Mouse (Mus musculus): ENCODE measurements around the gene Pde6d. TPM values are rescaled to one million over a fixed set of nuclear protein-coding genes. Genes with fewer than 3 reads are reported as not detected.

Pde6d gene
- polyA plus RNA-seq, 1 experiment from 2014 or later, result 88.4 TPM

DNA sequence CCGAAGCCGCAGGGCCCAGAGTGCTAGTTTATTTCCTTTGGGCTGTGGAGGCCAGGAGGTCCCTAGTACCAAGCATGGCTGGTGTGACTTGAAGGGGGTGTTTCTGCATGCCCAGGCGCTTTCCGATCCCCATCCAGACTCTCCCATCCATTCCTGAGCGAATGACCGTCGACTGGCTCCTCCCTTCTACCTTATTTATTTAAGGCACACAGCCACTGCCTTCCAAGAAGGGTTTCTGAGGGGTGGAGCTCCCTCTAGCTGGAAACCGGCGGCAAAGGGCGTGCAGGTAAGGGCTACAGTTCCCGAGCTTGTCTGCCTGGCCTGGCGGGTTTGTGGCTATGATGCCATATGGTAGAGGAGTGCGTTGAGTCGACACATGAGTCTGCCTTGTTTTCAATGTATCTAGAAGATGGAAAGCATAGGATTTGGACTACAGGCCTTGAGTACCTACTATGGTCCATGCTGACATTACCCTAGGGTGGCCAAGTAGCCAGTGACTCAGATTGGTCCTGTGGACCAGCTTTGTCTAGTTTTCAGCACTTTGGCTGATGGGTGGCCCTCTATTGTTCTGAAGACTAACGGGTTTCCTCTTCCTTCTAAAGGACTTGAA lies 53.8 kb downstream of the Pde6d start:
- H3K9me3 ChIP-seq (replicated peaks; ENCODE audit: control insufficient read depth, low read length), result no peaks in the 10 kb centered on the region
- peaks cover 6% of the 10 kb centered on the region for H3K4me1 ChIP-seq (ENCODE audit: control insufficient read depth, insufficient read depth, low read length)
- peak overlapping the region; percentile 100 for H3K4me3 ChIP-seq (ENCODE audit: low read depth, low read length)
- H3K9ac ChIP-seq (replicated peaks; ENCODE audit: low read length), result peak overlapping the region; percentile 100
- peaks cover 15% of the 10 kb centered on the region for H3K36me3 ChIP-seq (replicated peaks; ENCODE audit: control insufficient read depth, insufficient read depth, low read depth, low read length)
- ATAC-seq (replicated peaks; ENCODE audit: insufficient number of reproducible peaks, low FRiP score, low TSS enrichment, low read depth) (no peak), DNase-seq (ENCODE audit: low spot score) (peak; percentile 49)
- peak overlapping the region; percentile 98 for H3K27ac ChIP-seq (replicated peaks; ENCODE audit: low read depth, low read length)
- peak overlapping the region; percentile 85 for H3K4me2 ChIP-seq (ENCODE audit: low read depth, low read length)
- under 1% methylated on average over 15 of the region's 15 CpGs for WGBS
- no peaks in the 10 kb centered on the region for H3K27me3 ChIP-seq (ENCODE audit: control insufficient read depth, insufficient read depth, low read length)

DNA sequence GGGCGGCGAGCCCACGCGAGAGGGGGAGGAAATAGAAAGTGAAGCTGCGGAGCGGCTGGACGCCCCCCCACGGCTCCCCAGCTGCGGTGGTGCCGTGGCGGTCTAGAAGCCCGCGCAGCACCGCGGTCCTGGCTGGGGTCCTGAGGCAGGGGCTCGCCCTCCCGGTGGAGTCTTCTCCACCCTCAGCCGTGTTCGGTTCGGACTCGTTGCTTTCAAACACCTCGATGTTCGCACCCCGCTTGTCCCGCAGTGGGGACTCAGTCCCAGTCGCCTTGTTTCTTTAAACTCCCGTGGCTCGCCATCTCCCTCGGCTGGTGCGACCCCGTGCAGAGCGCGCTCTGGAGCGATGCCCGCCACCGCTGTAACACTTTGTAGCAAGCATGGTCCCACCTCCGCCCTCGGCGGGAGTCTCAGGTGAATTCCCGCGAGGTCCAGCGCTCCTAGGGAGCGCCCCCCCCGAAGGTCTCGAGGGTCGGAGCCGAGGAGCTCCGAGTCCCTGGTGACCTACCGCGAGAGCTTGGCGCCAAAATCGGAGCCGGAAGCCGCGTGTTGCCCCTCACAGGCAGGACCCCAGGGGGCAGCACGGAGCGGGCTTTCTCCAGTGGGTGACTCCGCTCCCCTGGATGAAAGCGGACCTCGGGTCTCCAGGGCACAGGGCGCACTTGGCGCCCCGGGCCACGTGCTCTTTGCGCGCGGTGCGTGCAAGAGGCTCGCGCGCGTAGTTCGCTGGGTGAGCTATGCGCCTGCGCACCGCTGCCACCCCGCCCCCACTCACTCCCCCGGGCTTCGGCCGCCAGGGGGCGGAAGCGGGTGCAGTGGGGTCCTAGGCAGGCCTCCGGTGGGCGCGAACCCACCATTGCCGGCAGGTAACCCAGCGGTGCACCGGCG lies 54.6 kb downstream of the Pde6d start:
- no peak for ATAC-seq (replicated peaks; ENCODE audit: insufficient number of reproducible peaks, low FRiP score, low TSS enrichment, low read depth)
- Histone ChIP-seq H3K4me3 (ENCODE audit: low read depth, low read length) (peak overlapping the region; percentile 100), H3K27ac (replicated peaks; ENCODE audit: low read depth, low read length) (peak overlapping the region; percentile 98), H3K9ac (replicated peaks; ENCODE audit: low read length) (peak overlapping the region; percentile 100), H3K27me3 (ENCODE audit: control insufficient read depth, insufficient read depth, low read length) (no peaks in the 10 kb centered on the region), H3K9me3 (replicated peaks; ENCODE audit: control insufficient read depth, low read length) (no peaks in the 10 kb centered on the region), H3K36me3 (replicated peaks; ENCODE audit: control insufficient read depth, insufficient read depth, low read depth, low read length) (peaks cover 11% of the 10 kb centered on the region), H3K4me2 (ENCODE audit: low read depth, low read length) (peak overlapping the region; percentile 85), H3K4me1 (ENCODE audit: control insufficient read depth, insufficient read depth, low read length) (peaks cover 6% of the 10 kb centered on the region)
- WGBS, result under 1% methylated on average over 85 of the region's 89 CpGs
- peak; percentile 89 for DNase-seq (ENCODE audit: low spot score)

DNA sequence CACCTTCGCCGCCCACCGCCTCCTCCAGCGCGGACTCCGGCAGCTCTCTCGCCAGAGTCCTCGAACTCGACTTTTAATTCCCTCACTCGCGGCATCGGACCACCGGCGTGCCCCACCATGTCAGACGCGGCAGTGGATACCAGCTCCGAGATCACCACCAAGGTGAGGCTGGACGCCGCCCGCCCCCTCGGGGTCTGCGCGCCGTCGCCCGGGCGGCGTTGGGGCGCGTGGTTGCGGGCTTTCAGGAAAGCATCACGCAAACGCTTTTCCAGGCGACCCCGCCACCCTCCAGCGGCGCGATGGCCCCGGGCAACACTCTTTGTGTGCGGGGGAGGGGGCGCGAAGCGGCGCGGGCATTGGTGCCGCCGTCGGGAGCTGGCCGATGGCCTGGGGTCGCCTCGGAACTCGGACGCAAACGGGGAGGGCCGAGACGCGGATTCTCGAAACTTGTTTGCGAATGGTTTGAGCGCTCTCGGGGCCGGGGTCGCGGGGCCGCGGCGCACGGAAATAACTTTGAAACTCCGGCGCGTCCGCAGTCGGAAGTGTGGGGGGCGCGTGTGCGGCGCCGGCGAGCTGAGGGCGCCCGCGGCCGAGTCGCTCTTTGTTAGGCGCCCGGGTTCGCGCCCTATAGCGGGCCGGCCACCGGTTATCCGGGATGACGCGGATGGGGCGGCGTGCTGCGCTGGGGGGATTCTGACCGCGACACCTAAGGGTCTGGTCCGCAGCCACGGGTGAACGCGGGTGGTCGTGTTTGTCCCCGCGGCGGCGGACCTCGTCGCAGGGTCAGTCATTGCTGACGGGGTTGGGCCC lies 55.4 kb downstream of the Pde6d start:
- Histone ChIP-seq H3K9ac (replicated peaks; ENCODE audit: low read length) (peak overlapping the region; percentile 100), H3K36me3 (replicated peaks; ENCODE audit: control insufficient read depth, insufficient read depth, low read depth, low read length) (peaks cover 11% of the 10 kb centered on the region), H3K27me3 (ENCODE audit: control insufficient read depth, insufficient read depth, low read length) (no peaks in the 10 kb centered on the region), H3K9me3 (replicated peaks; ENCODE audit: control insufficient read depth, low read length) (no peaks in the 10 kb centered on the region), H3K4me2 (ENCODE audit: low read depth, low read length) (peak overlapping the region; percentile 85), H3K4me1 (ENCODE audit: control insufficient read depth, insufficient read depth, low read length) (peaks cover 6% of the 10 kb centered on the region), H3K4me3 (ENCODE audit: low read depth, low read length) (peak overlapping the region; percentile 100), H3K27ac (replicated peaks; ENCODE audit: low read depth, low read length) (peak overlapping the region; percentile 98)
- DNase-seq (ENCODE audit: low spot score), result peak; percentile 44
- WGBS, result under 1% methylated on average over 105 of the region's 111 CpGs
- ATAC-seq (replicated peaks; ENCODE audit: insufficient number of reproducible peaks, low FRiP score, low TSS enrichment, low read depth), result peak; percentile 1; the same call in 1 of the 2 replicates

DNA sequence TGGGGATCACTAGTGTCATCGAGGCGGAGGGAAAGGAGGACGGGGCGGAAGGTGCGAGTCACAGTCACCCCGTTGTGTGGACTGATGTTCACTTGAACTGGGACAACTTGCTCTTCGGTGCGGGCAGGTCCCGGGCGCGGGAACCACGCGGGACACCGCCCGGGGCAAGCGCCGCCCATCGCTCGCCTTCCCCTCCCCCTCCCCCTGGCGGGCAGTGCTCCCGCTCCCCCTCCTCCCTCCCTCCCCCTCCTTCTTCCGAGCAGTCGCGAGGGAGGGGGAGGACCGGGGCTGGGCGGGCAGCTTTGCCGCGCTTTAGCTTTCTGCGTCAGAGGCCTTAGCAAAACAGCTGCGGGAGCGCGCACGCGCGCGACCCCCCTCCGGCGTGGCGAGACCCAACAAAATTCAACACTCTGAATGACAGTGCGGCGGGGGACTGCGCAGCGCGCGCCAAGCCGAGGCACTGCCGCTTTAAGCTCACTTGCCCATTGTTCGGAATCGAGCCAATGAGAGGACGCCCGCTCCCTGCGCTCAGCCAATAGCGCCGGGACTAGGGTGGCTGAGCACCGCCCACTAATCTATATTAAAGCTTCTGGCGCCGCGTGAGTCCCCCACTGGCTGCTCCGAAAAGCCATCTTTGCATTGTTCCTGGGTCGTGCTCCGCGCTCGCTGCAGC lies 56.2 kb downstream of the Pde6d start, which contains the start of gene Ptma:
TSS of gene Ptma (plus strand) at position 611 of the 673 bp plus-strand sequence.
- ATAC-seq (replicated peaks; ENCODE audit: insufficient number of reproducible peaks, low FRiP score, low TSS enrichment, low read depth), result peak; percentile 96
- H3K4me1 ChIP-seq (ENCODE audit: control insufficient read depth, insufficient read depth, low read length), result peaks cover 6% of the 10 kb centered on the region
- peak; percentile 100 for DNase-seq (ENCODE audit: low spot score)
- peak within 1 kb of the TSS; percentile 100 for H3K4me3 ChIP-seq (ENCODE audit: low read depth, low read length)
- H3K27me3 ChIP-seq (ENCODE audit: control insufficient read depth, insufficient read depth, low read length), result no peaks in the 10 kb centered on the region
- H3K9ac ChIP-seq (replicated peaks; ENCODE audit: low read length), result peak within 1 kb of the TSS; percentile 100
- H3K36me3 ChIP-seq (replicated peaks; ENCODE audit: control insufficient read depth, insufficient read depth, low read depth, low read length), result peaks cover 11% of the 10 kb centered on the region
- no peaks in the 10 kb centered on the region for H3K9me3 ChIP-seq (replicated peaks; ENCODE audit: control insufficient read depth, low read length)
- peak within 1 kb of the TSS; percentile 97 for H3K4me2 ChIP-seq (ENCODE audit: low read depth, low read length)
- 0% methylated on average over 51 of the region's 63 CpGs for WGBS
- H3K27ac ChIP-seq (replicated peaks; ENCODE audit: low read depth, low read length), result peak within 1 kb of the TSS; percentile 98

DNA sequence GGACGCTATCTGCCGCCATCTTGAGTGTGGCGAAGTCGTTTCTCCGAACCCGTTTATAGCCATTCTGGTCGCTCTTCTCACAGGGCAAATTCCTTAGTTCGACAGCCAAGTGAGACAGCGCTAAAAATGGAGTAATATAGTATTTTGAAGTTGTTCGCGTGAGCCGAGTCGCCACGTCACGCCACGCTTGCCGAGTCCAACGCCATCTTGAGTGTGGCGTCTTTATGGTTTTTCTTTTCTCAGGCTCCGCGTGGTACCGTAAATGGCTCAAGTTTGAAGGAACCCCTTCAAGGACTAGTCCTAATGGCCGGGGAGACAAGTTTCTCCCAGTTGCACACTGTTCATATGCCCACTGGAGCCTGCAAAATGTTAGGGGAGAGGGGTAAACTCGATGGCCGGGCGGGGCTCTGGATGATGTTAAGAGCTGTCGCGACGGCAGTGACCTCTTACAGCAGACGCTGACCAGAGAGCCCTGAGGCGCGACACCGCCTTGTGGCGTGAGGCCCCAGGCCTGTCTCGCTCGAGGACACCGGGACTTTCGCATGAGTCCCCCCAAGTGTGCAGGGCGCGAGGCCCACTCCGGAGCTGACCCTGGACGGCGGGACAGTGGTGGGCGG lies 56.8 kb downstream of the Pde6d start:
- Histone ChIP-seq H3K9ac (replicated peaks; ENCODE audit: low read length) (peak overlapping the region; percentile 97), H3K4me1 (ENCODE audit: control insufficient read depth, insufficient read depth, low read length) (peaks cover 3% of the 10 kb centered on the region), H3K4me3 (ENCODE audit: low read depth, low read length) (peak overlapping the region; percentile 100), H3K27me3 (ENCODE audit: control insufficient read depth, insufficient read depth, low read length) (no peaks in the 10 kb centered on the region), H3K27ac (replicated peaks; ENCODE audit: low read depth, low read length) (peak overlapping the region; percentile 98), H3K36me3 (replicated peaks; ENCODE audit: control insufficient read depth, insufficient read depth, low read depth, low read length) (peaks cover 8% of the 10 kb centered on the region), H3K9me3 (replicated peaks; ENCODE audit: control insufficient read depth, low read length) (no peaks in the 10 kb centered on the region), H3K4me2 (ENCODE audit: low read depth, low read length) (peak overlapping the region; percentile 97)
- peak; percentile 9; the same call in 1 of the 2 replicates for ATAC-seq (replicated peaks; ENCODE audit: insufficient number of reproducible peaks, low FRiP score, low TSS enrichment, low read depth)
- DNase-seq (ENCODE audit: low spot score), result no peak
- WGBS, result under 1% methylated on average over 44 of the region's 44 CpGs

DNA sequence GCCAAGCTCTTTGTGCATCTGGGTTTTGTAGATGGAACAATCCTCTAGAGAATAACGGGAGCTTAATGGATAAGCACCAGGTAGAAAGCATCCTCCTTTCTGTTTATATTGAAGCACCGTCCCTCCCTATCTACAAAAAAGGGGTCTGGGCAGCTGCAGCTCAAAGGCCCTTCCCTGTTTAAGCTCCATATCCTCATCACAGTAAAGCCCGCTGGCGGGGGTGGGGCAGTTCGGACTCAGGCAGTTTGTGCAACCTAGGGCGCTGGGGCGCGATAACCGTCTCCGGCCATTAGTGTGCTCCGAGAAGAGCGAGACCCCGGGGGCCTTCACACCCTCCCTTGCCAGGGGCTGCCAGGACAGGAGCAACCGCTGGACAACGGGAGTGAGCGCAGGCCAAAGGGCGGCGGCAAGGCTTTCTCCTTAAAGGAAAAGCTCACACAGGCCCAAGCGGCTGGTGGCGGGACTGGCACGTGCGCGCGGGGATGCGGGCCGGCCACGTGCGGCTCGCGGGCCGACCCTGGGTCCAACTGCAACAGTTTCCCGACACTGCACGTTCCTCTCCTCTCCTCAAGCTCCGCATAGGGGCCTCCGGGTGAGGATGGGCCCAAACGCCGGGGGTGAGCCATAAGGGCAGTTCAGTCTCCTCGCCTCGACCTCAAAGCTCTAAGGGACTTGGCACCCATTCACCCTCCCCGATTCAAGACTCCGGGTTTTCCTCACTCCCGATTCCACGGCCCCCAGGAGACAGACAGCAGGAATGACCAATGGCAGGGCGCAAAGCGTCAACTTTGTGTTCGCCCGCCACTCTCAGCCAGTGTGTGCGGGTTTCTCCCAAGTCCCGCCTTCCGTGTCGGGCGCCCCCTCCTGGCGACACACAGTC lies 57.6 kb downstream of the Pde6d start:
- no peaks in the 10 kb centered on the region for H3K27me3 ChIP-seq (ENCODE audit: control insufficient read depth, insufficient read depth, low read length)
- H3K9me3 ChIP-seq (replicated peaks; ENCODE audit: control insufficient read depth, low read length), result no peaks in the 10 kb centered on the region
- H3K9ac ChIP-seq (replicated peaks; ENCODE audit: low read length), result peak overlapping the region; percentile 97
- H3K4me1 ChIP-seq (ENCODE audit: control insufficient read depth, insufficient read depth, low read length), result peaks cover 3% of the 10 kb centered on the region
- WGBS, result 1% methylated on average over 53 of the region's 53 CpGs
- H3K36me3 ChIP-seq (replicated peaks; ENCODE audit: control insufficient read depth, insufficient read depth, low read depth, low read length), result peaks cover 7% of the 10 kb centered on the region
- peak overlapping the region; percentile 97 for H3K4me2 ChIP-seq (ENCODE audit: low read depth, low read length)
- H3K4me3 ChIP-seq (ENCODE audit: low read depth, low read length), result peak overlapping the region; percentile 100
- ATAC-seq (replicated peaks; ENCODE audit: insufficient number of reproducible peaks, low FRiP score, low TSS enrichment, low read depth) (peak; percentile 76), DNase-seq (ENCODE audit: low spot score) (peak; percentile 100)
- H3K27ac ChIP-seq (replicated peaks; ENCODE audit: low read depth, low read length), result peak overlapping the region; percentile 98
